Mouse (Mus musculus): ENCODE measurements at regions not wholly inside any gene's neighbourhood (a gene's known extent, or its start where the extent isn't known, plus 50 kb on each side); places are given as distances from the start of the nearest gene placed in this dataset.

DNA sequence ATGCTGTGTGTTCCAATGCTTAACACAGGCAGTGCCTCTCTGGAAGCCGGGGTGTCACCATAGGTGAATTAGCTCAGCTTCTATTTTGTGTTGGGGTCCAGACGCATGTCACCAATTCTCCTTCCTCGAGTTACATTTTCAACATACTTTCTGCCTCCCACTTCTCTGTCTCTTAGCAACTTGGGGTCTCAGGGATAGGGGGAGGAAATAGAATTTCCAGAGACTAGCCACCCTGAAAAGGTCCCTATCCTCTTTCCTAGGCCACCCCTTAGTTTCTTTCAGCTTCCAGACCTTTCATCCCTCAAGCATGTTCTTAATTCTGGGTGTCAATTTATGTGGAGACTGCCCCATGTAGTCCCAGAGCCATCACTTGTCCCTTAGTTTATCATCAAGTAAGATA, 135.6 kb downstream of the Kcna5 start:
- TF ChIP-seq POLR2A (IDR thresholded peaks at IDR 0.05; ENCODE audit: insufficient read length, low read depth) (no peak), POLR2AphosphoS2 (IDR thresholded peaks at IDR 0.05; ENCODE audit: insufficient read length, low read depth) (no peak), USF1 (IDR thresholded peaks at IDR 0.05; ENCODE audit: low read depth) (no peak), E2F4 (IDR thresholded peaks at IDR 0.05; ENCODE audit: insufficient read depth) (no peak), TCF3 (IDR thresholded peaks at IDR 0.05; ENCODE audit: insufficient read length, low read depth) (no peak)

Measured in myocyte (in vitro differentiated cells).